Mouse (Mus musculus) right cerebral cortex, postnatal 4 days (tissue): ENCODE measurements at regions not wholly inside any gene's neighbourhood (a gene's known extent, or its start where the extent isn't known, plus 50 kb on each side); places are given as distances from the start of the nearest gene placed in this dataset.

Experiments
- DNase-seq: peaks from one replicate; pipeline ENCODE4 v3.0.0-alpha.2; 2022

DNA sequence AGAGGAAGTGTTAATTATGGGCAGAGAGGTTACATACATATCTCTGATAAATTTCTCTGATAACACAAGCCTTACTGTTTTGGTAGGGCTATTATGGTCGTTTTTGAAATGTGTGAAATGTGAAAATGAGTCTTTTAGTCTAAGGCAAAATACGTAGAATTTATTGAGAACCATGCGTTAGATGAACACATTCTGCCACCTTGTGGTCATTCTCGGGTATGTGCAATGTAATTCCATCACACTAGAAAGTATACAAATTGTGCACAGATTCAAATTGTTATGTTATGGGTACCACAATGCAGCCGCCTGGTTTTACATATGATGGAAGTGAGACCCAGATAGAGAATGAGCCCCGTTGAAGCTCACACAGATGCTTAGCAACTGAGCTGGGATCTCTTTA is 138.7 kb downstream of the Cdr1 start:
- DNase-seq, result peak; percentile 5

DNA sequence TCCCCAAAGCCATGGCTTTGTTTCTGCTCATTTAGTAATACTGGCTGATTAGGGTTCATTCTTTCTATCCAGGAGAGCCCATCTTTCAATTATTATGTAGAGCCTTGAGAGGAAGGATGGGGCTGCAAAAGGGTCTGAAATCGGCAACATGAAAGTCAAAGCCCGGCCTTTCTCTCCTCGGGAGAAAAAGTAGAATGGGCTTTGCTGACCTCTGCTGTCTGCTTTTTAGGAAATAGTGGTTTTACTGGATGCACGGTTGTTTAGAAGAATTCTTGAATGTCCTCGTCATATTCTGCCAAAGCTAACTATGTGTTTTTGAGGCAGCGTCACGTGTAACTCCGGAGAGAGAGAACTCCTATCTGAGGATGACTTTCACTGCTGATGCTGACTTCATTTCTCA is 142.2 kb downstream of the Cdr1 start:
- DNase-seq, result peak; percentile 1
